Mouse (Mus musculus) urinary bladder, adult 2 months (tissue): Measurements from ENCODE around the gene March10. TPM values are rescaled to one million over a fixed set of nuclear protein-coding genes. Genes with fewer than 3 reads are reported as not detected.

Source experiments
- DNase-seq: peaks from one replicate; pipeline ENCODE4 v3.0.0; 2022; ENCODE audit warnings: low spot score
- polyA plus RNA-seq: library from polyadenylated mRNA; depleted of rRNA; stranded (reverse); fragments of >200 nt; gene quantifications from 2 replicates; pipeline ENCODE4 v1.2.3, GENCODE M21; 2012; rRNA removed

March10 gene
- polyA plus RNA-seq, 1 experiment: not detected

DNA sequence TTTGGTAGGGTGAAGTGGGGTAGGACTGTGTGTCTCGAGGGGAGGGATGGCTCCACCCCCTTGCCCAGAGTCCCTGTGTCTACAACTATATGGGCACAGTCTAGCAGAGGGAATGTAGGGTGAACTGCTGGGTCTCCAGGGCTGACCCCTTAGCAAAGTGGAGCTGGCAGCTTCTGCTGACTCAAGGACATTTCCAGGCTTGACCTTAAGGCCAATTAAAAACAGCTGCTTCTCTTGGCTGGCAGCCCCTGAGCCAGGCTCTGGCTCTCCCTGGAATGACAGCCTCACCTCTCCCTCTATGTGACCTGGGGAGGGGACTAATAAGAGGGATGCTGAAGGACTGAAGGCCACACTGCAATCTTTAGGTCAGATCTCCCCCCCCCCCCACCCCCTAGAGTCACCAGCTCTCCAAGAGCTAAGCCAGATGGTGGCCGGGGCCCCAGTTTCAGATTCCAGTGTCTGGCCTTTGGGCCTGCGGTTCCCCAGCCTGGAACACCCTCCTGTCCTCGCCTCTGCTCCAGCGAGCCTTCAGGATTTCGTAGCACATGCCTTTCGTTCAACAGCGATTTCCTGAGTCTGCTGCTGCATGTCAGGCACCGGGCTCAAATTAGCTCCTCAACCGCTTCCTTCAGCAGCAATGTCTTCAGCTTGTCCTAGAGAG is 143.4 kb downstream of the March10 start:
- no peak for DNase-seq

DNA sequence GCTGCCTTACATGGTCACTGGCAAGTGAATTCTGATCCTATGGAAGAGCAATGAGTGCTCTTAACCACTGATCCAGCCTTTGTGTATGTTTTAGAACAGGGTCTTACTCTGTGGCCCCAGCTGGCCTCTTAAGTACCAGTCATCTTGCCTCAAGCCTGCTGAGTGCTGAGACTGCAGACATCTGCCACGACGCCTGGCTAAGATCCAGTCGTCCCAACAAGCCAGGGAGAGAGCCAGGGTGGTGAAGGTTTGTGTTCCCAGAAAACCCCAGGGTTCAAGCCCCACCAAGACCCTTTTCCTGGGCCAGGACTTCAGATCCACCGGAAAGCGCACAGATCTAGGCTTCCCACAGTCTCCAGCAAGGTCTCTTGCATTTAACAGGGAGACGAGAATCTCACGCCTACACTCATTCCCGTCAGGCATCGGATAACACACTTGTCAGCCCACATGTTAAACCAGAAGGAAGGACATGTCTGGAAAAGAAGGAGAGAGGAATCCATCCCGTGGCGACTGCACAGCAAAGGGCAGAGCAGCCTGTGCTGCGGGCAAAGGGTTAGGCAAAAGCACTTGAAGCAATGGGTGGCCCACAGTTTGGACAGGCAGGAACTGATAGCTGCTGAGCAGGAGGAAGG is 144.1 kb downstream of the March10 start:
- DNase-seq: no peak

DNA sequence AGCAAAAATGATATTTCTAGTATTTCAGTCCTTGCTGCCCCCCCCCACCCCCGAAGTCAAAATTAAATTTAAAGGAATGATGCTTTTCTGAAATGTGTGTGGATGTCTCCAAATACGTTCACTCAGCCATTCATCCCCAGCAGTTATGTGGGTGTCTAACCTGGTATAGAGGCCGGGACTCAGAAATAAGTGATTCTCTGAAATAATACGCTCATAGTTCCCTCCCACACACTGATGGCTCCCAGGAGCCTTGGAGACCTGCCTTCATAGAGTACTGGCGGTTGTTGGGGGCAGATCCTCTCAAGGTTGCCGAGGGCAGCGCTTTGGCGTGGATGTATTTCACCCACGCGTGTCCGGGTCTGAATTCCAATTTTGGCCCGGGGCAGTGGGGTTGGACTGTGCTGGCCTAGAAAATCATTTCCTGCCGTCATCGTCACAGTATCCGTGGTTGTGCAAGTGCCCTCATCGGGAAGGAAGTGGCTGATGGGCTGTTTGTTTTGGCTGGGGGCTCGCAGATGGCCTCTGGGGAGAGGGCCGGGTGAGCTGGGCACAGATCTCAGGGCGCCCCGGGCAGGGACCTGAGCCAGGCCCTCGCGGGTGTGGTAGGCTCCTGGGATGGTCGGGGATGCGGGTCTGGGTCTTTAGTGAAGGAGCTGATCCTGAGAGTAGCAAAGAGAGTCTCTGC is 145.1 kb downstream of the March10 start:
- no peak for DNase-seq

Other genes starting within 250 kb of the March10 start
- 24.4 and 32.4 TPM in 2 replicates for gene Mrc2, start 164.1 kb downstream of the March10 start, polyA plus RNA-seq
- 4.6 and 5.7 TPM in 2 replicates for gene Tanc2, start 133.3 kb upstream of the March10 start, polyA plus RNA-seq